Mouse (Mus musculus): ENCODE measurements around the gene Dnaaf5. TPM values are rescaled to one million over a fixed set of nuclear protein-coding genes. Genes with fewer than 3 reads are reported as not detected.

The Dnaaf5 gene
- polyA plus RNA-seq, 1 experiment from 2014 or later: 7.0 TPM

GRCm38 (mm10) chr5:139145726-139146125 lies 4.3 kb upstream of the Dnaaf5 start:
- Histone ChIP-seq H3K4me1 (replicated peaks) (peaks cover 5% of the 10 kb centered on the region; the same call in 1 of the 2 replicates), H3K9me3 (no peaks in the 10 kb centered on the region), H3K27me3 (replicated peaks) (no peaks in the 10 kb centered on the region), H3K27ac (no peak overlapping the region), H3K4me2 (replicated peaks) (no peak overlapping the region), H3K36me3 (no peaks in the 10 kb centered on the region), H3K9ac (no peak overlapping the region), H3K4me3 (replicated peaks) (no peak overlapping the region)
- no peak for ATAC-seq
- 94% methylated on average over 4 of the region's 4 CpGs for WGBS

- H3K4me3 ChIP-seq (replicated peaks): no peak overlapping the region
- peaks cover 13% of the 10 kb centered on the region for H3K4me1 ChIP-seq (replicated peaks)
- no peak for ATAC-seq
- no peak overlapping the region for H3K4me2 ChIP-seq (replicated peaks)
- no peak overlapping the region for H3K9ac ChIP-seq
- H3K36me3 ChIP-seq: no peaks in the 10 kb centered on the region
- no peaks in the 10 kb centered on the region for H3K27me3 ChIP-seq (replicated peaks)
- 86% methylated on average over 11 of the region's 11 CpGs for WGBS
- H3K27ac ChIP-seq: no peak overlapping the region
- H3K9me3 ChIP-seq: no peaks in the 10 kb centered on the region
Observed at GRCm38 (mm10) chr5:139146476-139147075, 3.4 kb upstream of the Dnaaf5 start.

GRCm38 (mm10) chr5:139147178-139148078 lies 2.6 kb upstream of the Dnaaf5 start:
- WGBS: 93% methylated on average over 14 of the region's 14 CpGs
- H3K4me3 ChIP-seq (replicated peaks): no peak overlapping the region
- no peaks in the 10 kb centered on the region for H3K27me3 ChIP-seq (replicated peaks)
- no peak overlapping the region for H3K27ac ChIP-seq
- no peaks in the 10 kb centered on the region for H3K36me3 ChIP-seq
- H3K4me2 ChIP-seq (replicated peaks): no peak overlapping the region
- no peak overlapping the region for H3K9ac ChIP-seq
- peaks cover 16% of the 10 kb centered on the region for H3K4me1 ChIP-seq (replicated peaks)
- ATAC-seq: no peak
- H3K9me3 ChIP-seq: no peaks in the 10 kb centered on the region

GRCm38 (mm10) chr5:139149006-139149672 lies 884 bp upstream of the Dnaaf5 start:
- H3K4me1 ChIP-seq (replicated peaks): peaks cover 16% of the 10 kb centered on the region

GRCm38 (mm10) chr5:139150603-139151031 lies 594 bp downstream of the Dnaaf5 start:
- Histone ChIP-seq H3K27ac (0 out of 2 replicates have a peak overlapping the region, but pooled peaks have one; percentile 48), H3K4me1 (replicated peaks) (peaks cover 16% of the 10 kb centered on the region), H3K9ac (peak overlapping the region; percentile 70), H3K36me3 (peaks cover 5% of the 10 kb centered on the region), H3K27me3 (replicated peaks) (no peaks in the 10 kb centered on the region), H3K4me3 (replicated peaks) (peak overlapping the region; percentile 81), H3K9me3 (no peaks in the 10 kb centered on the region), H3K4me2 (replicated peaks) (peak overlapping the region; percentile 87)
- 2% methylated on average over 39 of the region's 45 CpGs for WGBS
- ATAC-seq: peak; percentile 41

More at GRCm38 (mm10) chr5:139149006-139149672, 884 bp upstream of the Dnaaf5 start:
- H3K27me3 ChIP-seq (replicated peaks): no peaks in the 10 kb centered on the region
- peak overlapping the region; percentile 35 for H3K9ac ChIP-seq
- peak overlapping the region; percentile 81 for H3K4me3 ChIP-seq (replicated peaks)
- peak overlapping the region; percentile 80 for H3K27ac ChIP-seq
- WGBS: 23% methylated on average over 11 of the region's 11 CpGs
- H3K9me3 ChIP-seq: no peaks in the 10 kb centered on the region
- peak overlapping the region; percentile 65 for H3K4me2 ChIP-seq (replicated peaks)
- peaks cover 5% of the 10 kb centered on the region; the same call in 1 of the 2 replicates for H3K36me3 ChIP-seq
- peak; percentile 79 for ATAC-seq

- no peak overlapping the region for H3K9ac ChIP-seq
- ATAC-seq: no peak
- WGBS: 86% methylated on average over 8 of the region's 8 CpGs
- H3K36me3 ChIP-seq: peaks cover 25% of the 10 kb centered on the region
- no peak overlapping the region for H3K4me3 ChIP-seq (replicated peaks)
- no peak overlapping the region for H3K27ac ChIP-seq
- no peaks in the 10 kb centered on the region for H3K9me3 ChIP-seq
- no peak overlapping the region for H3K4me2 ChIP-seq (replicated peaks)
- H3K27me3 ChIP-seq (replicated peaks): no peaks in the 10 kb centered on the region
- H3K4me1 ChIP-seq (replicated peaks): no peaks in the 10 kb centered on the region
Observed at GRCm38 (mm10) chr5:139160899-139161298, 10.9 kb downstream of the Dnaaf5 start.

- no peaks in the 10 kb centered on the region for H3K4me1 ChIP-seq (replicated peaks)
- H3K27ac ChIP-seq: no peak overlapping the region
- 77% methylated on average over 10 of the region's 10 CpGs for WGBS
- no peaks in the 10 kb centered on the region for H3K9me3 ChIP-seq
- peaks cover 30% of the 10 kb centered on the region for H3K36me3 ChIP-seq
- H3K27me3 ChIP-seq (replicated peaks): no peaks in the 10 kb centered on the region
- ATAC-seq: no peak
- H3K4me2 ChIP-seq (replicated peaks): no peak overlapping the region
- H3K9ac ChIP-seq: no peak overlapping the region
- no peak overlapping the region for H3K4me3 ChIP-seq (replicated peaks)
Observed at GRCm38 (mm10) chr5:139161632-139162031, 11.6 kb downstream of the Dnaaf5 start.

GRCm38 (mm10) chr5:139166781-139167361 lies 16.8 kb downstream of the Dnaaf5 start:
- Histone ChIP-seq H3K4me2 (replicated peaks) (no peak overlapping the region), H3K36me3 (peaks cover 45% of the 10 kb centered on the region), H3K4me1 (replicated peaks) (no peaks in the 10 kb centered on the region), H3K27me3 (replicated peaks) (no peaks in the 10 kb centered on the region), H3K4me3 (replicated peaks) (no peak overlapping the region), H3K9me3 (no peaks in the 10 kb centered on the region), H3K27ac (no peak overlapping the region), H3K9ac (no peak overlapping the region)
- no peak for ATAC-seq
- WGBS: 85% methylated on average over 6 of the region's 6 CpGs

- no peaks in the 10 kb centered on the region for H3K9me3 ChIP-seq
- H3K27me3 ChIP-seq (replicated peaks): no peaks in the 10 kb centered on the region
- no peak overlapping the region for H3K4me2 ChIP-seq (replicated peaks)
- 80% methylated on average over 1 of the region's 1 CpGs for WGBS
- no peak overlapping the region for H3K9ac ChIP-seq
- H3K4me1 ChIP-seq (replicated peaks): no peaks in the 10 kb centered on the region
- H3K36me3 ChIP-seq: peaks cover 48% of the 10 kb centered on the region
- no peak overlapping the region for H3K27ac ChIP-seq
- H3K4me3 ChIP-seq (replicated peaks): no peak overlapping the region
- ATAC-seq: no peak
Observed at GRCm38 (mm10) chr5:139167548-139167947, 17.5 kb downstream of the Dnaaf5 start.

GRCm38 (mm10) chr5:139171929-139172328 lies 21.9 kb downstream of the Dnaaf5 start:
- Histone ChIP-seq H3K36me3 (peaks cover 21% of the 10 kb centered on the region), H3K27ac (no peak overlapping the region), H3K4me1 (replicated peaks) (peaks cover 11% of the 10 kb centered on the region; the same call in 1 of the 2 replicates), H3K27me3 (replicated peaks) (no peaks in the 10 kb centered on the region), H3K4me3 (replicated peaks) (no peak overlapping the region), H3K4me2 (replicated peaks) (no peak overlapping the region), H3K9me3 (no peaks in the 10 kb centered on the region), H3K9ac (no peak overlapping the region)
- no peak for ATAC-seq
- 91% methylated on average over 4 of the region's 4 CpGs for WGBS

GRCm38 (mm10) chr5:139174141-139174540 lies 24.1 kb downstream of the Dnaaf5 start:
- H3K4me3 ChIP-seq (replicated peaks): no peak overlapping the region
- no peaks in the 10 kb centered on the region for H3K27me3 ChIP-seq (replicated peaks)
- H3K27ac ChIP-seq: peak overlapping the region; percentile 66
- H3K9me3 ChIP-seq: no peaks in the 10 kb centered on the region
- no peak overlapping the region for H3K4me2 ChIP-seq (replicated peaks)
- WGBS: 17% methylated on average over 10 of the region's 10 CpGs
- peak; percentile 61 for ATAC-seq
- H3K9ac ChIP-seq: no peak overlapping the region; the same call in 1 of the 2 replicates
- H3K36me3 ChIP-seq: peaks cover 17% of the 10 kb centered on the region; the same call in 1 of the 2 replicates
- H3K4me1 ChIP-seq (replicated peaks): peaks cover 11% of the 10 kb centered on the region; the same call in 1 of the 2 replicates
